Mouse (Mus musculus): ENCODE data around the gene Gnat3. TPM values are rescaled to one million over a fixed set of nuclear protein-coding genes. Genes with fewer than 3 reads are reported as not detected.
A peak's percentile ranks its signal among the peaks of the same experiment; 100 is the strongest.

The Gnat3 gene
- total RNA-seq, 2 experiments from 2014 or later = 0.19 to 0.20 TPM

- intact Hi-C loops (cut with DNase I) = loop anchor here (5.0 to 10.0 kb wide), 3 partner anchors 111 to 189 kb away; no protein-coding TSS in a partner anchor
- peak in 1 of 2 experiments; percentile 18 for DNase-seq
Measured at GRCm38 (mm10) chr5:18003675-18004074, 41.3 kb downstream of the Gnat3 start.

GRCm38 (mm10) chr5:18004824-18005611 lies 42.7 kb downstream of the Gnat3 start:
- no peak for DNase-seq
- intact Hi-C loops (cut with DNase I) = loop anchor here (5.0 to 10.0 kb wide), 3 partner anchors 113 to 190 kb away; no protein-coding TSS in a partner anchor

DNA sequence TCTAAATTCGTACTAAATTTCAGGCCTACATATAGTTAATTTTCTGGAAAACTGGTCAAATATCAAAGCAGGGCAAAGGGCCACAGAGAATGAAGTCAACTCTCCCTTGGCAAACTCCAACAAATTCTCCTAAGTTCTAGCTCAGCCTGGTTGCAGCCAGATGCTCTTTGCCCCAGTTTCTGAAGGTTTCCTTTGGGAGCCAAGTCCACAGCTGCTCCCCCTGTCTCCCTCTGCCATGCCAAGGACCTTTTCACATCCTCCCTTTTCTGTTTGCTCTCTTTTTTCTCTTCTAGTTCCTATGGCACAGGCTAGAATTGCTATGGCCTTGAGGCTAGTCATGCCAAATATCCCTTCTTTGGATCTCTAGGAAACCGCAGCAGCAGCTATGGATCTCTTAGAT lies 43.8 kb downstream of the Gnat3 start:
- intact Hi-C loops (cut with DNase I) = loop anchor here (10.0 kb wide), 1 partner anchor 191 kb away; no protein-coding TSS in a partner anchor
- DNase-seq = peak; percentile 71 to 78

GRCm38 (mm10) chr5:18007067-18007466 lies 44.7 kb downstream of the Gnat3 start:
- no peak for DNase-seq
- intact Hi-C loops (cut with DNase I) = loop anchor here (10.0 kb wide), 1 partner anchor 192 kb away; no protein-coding TSS in a partner anchor

DNA sequence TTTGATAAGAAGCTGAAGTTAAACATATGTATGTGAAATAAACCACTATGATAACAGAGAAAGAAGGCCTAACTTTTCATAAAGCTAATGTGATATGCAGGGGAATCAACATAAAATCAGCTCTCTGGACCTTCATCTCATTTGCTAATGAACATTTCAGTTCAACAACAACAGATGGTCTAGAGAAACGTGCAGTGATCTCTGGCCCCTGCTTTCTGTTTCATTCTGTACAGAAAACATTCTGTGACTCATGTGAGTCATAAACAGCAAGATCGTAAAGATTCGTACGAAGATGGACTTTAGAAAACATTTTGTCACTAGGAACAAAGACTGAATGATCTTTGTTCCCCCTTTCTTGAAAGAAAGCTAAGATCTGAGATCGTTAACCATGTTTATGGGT lies 48.0 kb downstream of the Gnat3 start:
- intact Hi-C loops (cut with DNase I) = no loop called here
- DNase-seq = no peak

DNA sequence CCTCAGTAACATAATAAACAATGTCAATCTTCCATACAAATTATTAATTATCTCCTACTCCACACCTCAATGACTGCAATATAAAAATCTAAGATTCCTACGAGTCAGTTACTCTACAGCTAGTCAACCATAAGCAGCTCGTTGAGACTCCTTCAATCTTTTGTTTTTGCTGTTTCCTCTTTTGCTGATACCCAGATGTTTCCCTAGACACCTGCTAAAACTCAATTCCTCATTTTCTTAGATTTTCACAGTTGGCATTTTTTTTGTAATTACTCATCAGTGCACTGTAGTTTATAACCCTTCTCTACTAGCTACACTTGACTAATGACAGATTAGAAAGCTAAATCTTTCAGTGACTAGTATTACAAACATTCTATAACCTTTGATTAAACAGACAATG lies 50.8 kb downstream of the Gnat3 start:
- intact Hi-C loops (cut with DNase I) = no loop called here
- DNase-seq = no peak

DNA sequence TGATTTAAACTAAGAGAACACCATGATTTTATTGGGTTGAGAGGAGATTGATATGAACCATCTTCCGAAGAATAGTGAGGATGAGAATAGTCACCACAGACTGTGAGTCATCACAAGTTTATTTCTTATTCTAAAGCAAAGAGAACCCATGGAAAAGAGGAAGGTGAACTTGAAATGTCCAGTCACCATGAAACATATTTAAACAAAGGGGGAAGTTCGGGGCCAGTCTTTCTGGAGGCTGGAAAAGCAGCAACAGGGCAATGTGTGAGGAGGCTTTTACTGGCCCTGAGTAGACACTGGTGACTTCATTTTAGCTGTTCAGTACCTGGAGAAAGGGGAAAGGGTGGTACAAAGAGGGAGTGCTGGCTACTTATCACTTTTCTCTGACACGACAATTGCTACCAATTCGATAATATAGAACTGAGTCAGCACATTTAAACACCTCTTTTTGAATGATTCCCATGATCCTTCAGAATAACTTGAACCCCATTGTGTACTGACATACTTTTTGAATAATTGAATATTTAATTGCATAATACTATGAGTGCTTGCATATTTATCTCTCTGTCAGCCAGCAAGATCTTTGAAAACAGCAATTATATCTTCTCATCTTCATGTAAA lies 52.0 kb downstream of the Gnat3 start:
- DNase-seq = no peak
- intact Hi-C loops (cut with DNase I) = no loop called here

GRCm38 (mm10) chr5:18023347-18023746 lies 61.0 kb downstream of the Gnat3 start:
- intact Hi-C loops (cut with DNase I) = loop anchor here (1.0 kb wide), 1 partner anchor 20 kb away; no protein-coding TSS in a partner anchor
- peak; percentile 22 to 41 for DNase-seq

DNA sequence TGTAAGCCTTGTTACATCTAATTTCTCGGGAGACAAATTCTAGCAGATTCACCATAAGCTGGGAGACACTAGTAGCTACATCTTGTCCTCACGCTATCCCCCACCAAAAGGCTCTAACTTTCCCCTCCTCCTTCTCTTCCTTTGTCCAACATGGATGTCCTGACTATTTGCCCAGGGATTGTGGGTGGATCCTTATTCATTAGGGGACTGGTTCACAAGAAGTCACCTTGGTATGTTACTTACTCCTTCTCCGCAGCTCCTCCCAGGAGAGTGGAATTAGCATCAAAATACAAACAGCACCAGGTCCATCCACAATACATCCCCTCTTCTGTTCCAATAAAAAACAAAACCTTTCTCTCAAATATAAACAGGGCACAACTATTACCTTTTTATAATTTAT lies 65.2 kb downstream of the Gnat3 start:
- DNase-seq = no peak
- intact Hi-C loops (cut with DNase I) = no loop called here

GRCm38 (mm10) chr5:18035848-18036638 lies 73.7 kb downstream of the Gnat3 start:
- intact Hi-C loops (cut with DNase I) = loop anchor here (5.0 kb wide), 1 partner anchor 204 kb away; no protein-coding TSS in a partner anchor
- DNase-seq = peak in 1 of 2 experiments; percentile 31

DNA sequence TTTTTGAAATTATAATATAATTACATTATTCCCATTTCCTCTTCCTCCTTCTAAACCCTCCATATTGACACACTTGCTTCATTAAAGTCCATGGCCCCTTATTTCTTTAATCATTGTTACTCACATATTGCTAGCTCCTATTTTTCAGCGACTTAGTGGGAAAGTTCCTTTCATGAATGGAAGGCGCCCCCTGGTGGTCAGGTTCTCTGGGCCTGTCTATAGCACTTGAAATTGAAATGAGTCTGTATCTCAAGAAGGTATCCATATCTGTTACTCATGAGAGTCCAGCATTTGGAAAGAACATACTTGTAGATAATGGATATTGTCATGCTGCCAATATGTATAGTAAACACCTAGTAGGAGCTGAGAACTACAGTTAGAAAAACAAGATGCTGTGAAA lies 80.7 kb downstream of the Gnat3 start:
- intact Hi-C loops (cut with DNase I) = loop anchor here (1.0 to 2.0 kb wide), 3 partner anchors 20 to 228 kb away; no protein-coding TSS in a partner anchor
- peak; percentile 69 to 85 for DNase-seq

- intact Hi-C loops (cut with DNase I) = no loop called here
Measured at GRCm38 (mm10) chr5:18048841-18049240, 86.5 kb downstream of the Gnat3 start.

DNA sequence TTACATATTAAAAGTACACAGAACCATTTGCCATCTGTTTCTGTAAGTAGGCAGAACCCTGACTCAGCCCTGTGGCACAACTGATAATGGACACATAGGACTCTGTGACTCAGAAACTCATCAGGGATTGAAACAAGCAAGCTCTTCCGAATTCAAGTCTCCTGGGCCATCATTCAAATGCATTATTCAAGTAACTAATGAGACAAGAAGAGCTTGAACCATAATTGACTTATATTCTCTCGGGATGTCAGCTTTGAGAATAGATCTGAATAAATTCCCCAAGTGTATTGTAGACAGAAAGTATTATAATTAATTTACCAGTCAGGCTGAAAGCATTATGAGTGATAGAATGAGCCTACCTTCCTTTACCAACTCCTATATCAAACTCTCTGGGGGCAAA lies 93.0 kb downstream of the Gnat3 start:
- intact Hi-C loops (cut with DNase I) = no loop called here
- no peak for DNase-seq

More at GRCm38 (mm10) chr5:18048841-18049240, 86.5 kb downstream of the Gnat3 start:
- no peak for DNase-seq

Other genes starting within 250 kb of the Gnat3 start
- 1,000 to 10,000 TPM; 1,557 to 1,665 TPM for gene Cd36, start 73.7 kb upstream of the Gnat3 start, total RNA-seq (2021)